Mouse (Mus musculus) erythroblast, embryonic 14.5 days (primary cell): ENCODE measurements around the gene Gm3629. TPM values are rescaled to one million over a fixed set of nuclear protein-coding genes. Genes with fewer than 3 reads are reported as not detected.
"Not testable (repeated sequence)": the region's sequence is repeated elsewhere in the genome, so short reads cannot be mapped to it uniquely, and the experiment has no call there.

Experiments used
- H3K27me3 ChIP-seq: 2 replicates; pipeline ENCODE4 v1.6.1; 2012; ENCODE audit warnings: inconsistent platforms; ENCODE audit not compliant: control insufficient read depth
- H3K36me3 ChIP-seq: 2 replicates; pipeline ENCODE4 v1.6.1; 2012; ENCODE audit warnings: mild to moderate bottlenecking, inconsistent platforms; ENCODE audit not compliant: control insufficient read depth
- H3K4me1 ChIP-seq: 2 replicates; pipeline ENCODE4 v1.6.1; 2012; ENCODE audit warnings: inconsistent platforms; ENCODE audit not compliant: control insufficient read depth
- H3K4me3 ChIP-seq: replicated peaks from 2 replicates; pipeline ENCODE3; 2012; ENCODE audit warnings: moderate library complexity, mild to moderate bottlenecking, inconsistent platforms
- H3K9me3 ChIP-seq: 2 replicates; pipeline ENCODE4 v1.6.1; 2012; ENCODE audit warnings: low read length, inconsistent platforms, mixed read lengths; ENCODE audit not compliant: control insufficient read depth
- polyA plus RNA-seq: library from polyadenylated mRNA; stranded (reverse); fragments of >175 nt; gene quantifications from 2 replicates; pipeline ENCODE4 v1.2.3, GENCODE M21; 2012

The Gm3629 gene
- polyA plus RNA-seq: not detected in 2 replicates

- H3K9me3 ChIP-seq, H3K4me3 ChIP-seq, H3K4me1 ChIP-seq, H3K36me3 ChIP-seq, H3K27me3 ChIP-seq: not testable (repeated sequence)
These were observed at the start of gene Gm3629 for GRCm38 (mm10) chr14:6590513-6590912. Gene Gm3629, minus strand, starts transcription at chr14:6590613.

DNA sequence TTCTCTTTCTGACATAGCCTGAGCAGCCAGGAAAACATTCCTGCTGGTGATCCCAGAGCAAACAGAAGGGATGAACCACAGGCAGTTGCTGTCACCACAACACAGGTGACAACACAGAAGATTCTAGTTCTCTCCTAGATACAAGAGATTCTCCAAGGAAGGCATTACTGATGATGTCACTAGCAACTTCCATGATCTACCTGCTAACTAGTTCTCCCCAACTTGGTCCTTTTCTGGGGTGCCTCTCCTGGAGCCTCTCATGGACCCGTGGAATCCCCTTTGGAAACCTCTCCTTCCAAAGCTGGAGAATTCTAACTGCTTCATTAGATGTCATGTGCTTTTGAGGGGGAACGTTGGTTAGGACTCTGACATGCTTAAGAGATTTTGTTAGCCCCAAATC is 31.9 kb upstream of the Gm3629 start, which contains the start of gene Gm3460:
Gene Gm3460 (minus strand): TSS at position 101 of the 400 bp plus-strand sequence.
- not testable (repeated sequence) for H3K36me3 ChIP-seq, H3K9me3 ChIP-seq, H3K27me3 ChIP-seq, H3K4me1 ChIP-seq, H3K4me3 ChIP-seq

DNA sequence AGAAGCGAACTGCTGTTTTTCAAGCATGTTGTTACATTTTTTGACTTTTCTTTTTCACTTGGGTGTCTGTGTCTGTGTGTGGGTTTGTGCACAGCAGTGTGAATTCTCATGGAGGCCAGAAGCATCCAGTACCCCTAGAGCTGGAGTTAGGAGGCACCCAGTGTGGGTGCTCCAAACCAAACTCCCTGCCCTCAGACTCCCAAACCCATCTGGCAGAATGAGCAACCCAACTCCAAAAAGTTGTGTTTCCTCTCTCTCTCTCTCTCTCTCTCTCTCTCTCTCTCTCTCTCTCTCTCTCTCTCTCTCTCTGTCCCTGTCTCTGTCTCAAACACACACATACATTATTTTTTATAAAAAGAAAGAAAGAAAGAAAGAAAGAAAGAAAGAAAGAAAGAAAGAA is 16.0 kb upstream of the Gm3629 start:
- not testable (repeated sequence) for H3K4me1 ChIP-seq, H3K27me3 ChIP-seq, H3K36me3 ChIP-seq, H3K9me3 ChIP-seq, H3K4me3 ChIP-seq

DNA sequence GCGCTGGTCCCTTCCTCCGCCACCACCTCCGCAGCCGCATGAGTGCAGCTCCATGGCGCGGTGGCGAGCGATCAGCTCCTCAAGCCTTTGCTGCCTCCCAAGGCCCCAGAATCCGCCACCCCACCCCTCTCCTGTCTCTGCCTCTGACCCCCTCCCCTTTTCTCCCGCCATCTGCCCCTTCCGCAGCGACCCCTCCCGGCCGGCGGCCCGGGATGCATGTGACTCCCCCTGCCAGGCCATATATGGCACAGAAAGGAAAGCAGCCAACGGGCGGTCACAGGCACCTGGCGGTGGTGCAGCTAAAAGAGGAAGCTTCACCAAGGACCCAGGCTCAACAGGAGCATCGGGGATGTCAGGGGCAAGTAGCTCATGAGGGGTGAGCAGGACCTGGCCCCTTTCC is 14.6 kb upstream of the Gm3629 start:
- not testable (repeated sequence) for H3K27me3 ChIP-seq, H3K36me3 ChIP-seq, H3K4me3 ChIP-seq

GRCm38 (mm10) chr14:6604551-6604950 is 14.1 kb upstream of the Gm3629 start:
- not testable (repeated sequence) for H3K9me3 ChIP-seq, H3K4me3 ChIP-seq, H3K4me1 ChIP-seq, H3K27me3 ChIP-seq, H3K36me3 ChIP-seq

More for the DNA sequence above, 14.6 kb upstream of the Gm3629 start:
- H3K4me1 ChIP-seq, H3K9me3 ChIP-seq: not testable (repeated sequence)

- H3K4me3 ChIP-seq, H3K36me3 ChIP-seq, H3K4me1 ChIP-seq, H3K9me3 ChIP-seq, H3K27me3 ChIP-seq: not testable (repeated sequence)
These were observed 53.2 kb downstream of the Gm3629 start, which contains the start of gene Gm8356 for GRCm38 (mm10) chr14:6537190-6537589. Gene Gm8356, minus strand, starts transcription at chr14:6537290.

Other genes starting within 250 kb of the Gm3629 start
- gene Gm3618, start 246.9 kb downstream of the Gm3629 start, polyA plus RNA-seq: not detected in 2 replicates
- not detected in 2 replicates for gene Gm16440, start 200.3 kb downstream of the Gm3629 start, polyA plus RNA-seq
- not detected in 2 replicates for gene Gm3591, start 178.1 kb downstream of the Gm3629 start, polyA plus RNA-seq
- gene Gm3594, start 146.0 kb downstream of the Gm3629 start, polyA plus RNA-seq: not detected in 2 replicates
- not detected in 2 replicates for gene Gm8356, start 53.3 kb downstream of the Gm3629 start, polyA plus RNA-seq
- gene Gm3460, start 31.8 kb upstream of the Gm3629 start, polyA plus RNA-seq: not detected in 2 replicates
- not detected in 2 replicates for gene Gm10251, start 93.6 kb upstream of the Gm3629 start, polyA plus RNA-seq
- not detected in 2 replicates for gene Gm8050, start 129.6 kb upstream of the Gm3629 start, polyA plus RNA-seq
- not detected in 2 replicates for gene Gm3636, start 151.7 kb upstream of the Gm3629 start, polyA plus RNA-seq
- gene Gm8362, start 183.8 kb upstream of the Gm3629 start, polyA plus RNA-seq: not detected in 2 replicates
- not detected in 2 replicates for gene Gm3642, start 249.7 kb upstream of the Gm3629 start, polyA plus RNA-seq